Mouse (Mus musculus) cortical plate, adult 2 months (tissue): ENCODE measurements at regions not wholly inside any gene's neighbourhood (a gene's known extent, or its start where the extent isn't known, plus 50 kb on each side); places are given as distances from the start of the nearest gene placed in this dataset.

ENCODE experiments used
- H3K27ac ChIP-seq: fragments of 200-500 bp; 2 replicates; pipeline ENCODE4 v1.5.1; 2012; ENCODE audit warnings: low read length, control low read depth, inconsistent platforms; ENCODE audit not compliant: insufficient read depth
- H3K4me1 ChIP-seq: fragments of 200-500 bp; 2 replicates; pipeline ENCODE4 v1.6.1; 2011; ENCODE audit warnings: low read length; ENCODE audit not compliant: control insufficient read depth, insufficient read depth
- H3K4me3 ChIP-seq: fragments of 200-500 bp; 2 replicates; pipeline ENCODE4 v1.5.1; 2011; ENCODE audit warnings: mild to moderate bottlenecking, low read length, control low read depth; ENCODE audit not compliant: insufficient read depth
- CTCF ChIP-seq: fragments of 200-500 bp; IDR thresholded peaks from 2 replicates; pipeline ENCODE4 v1.5.1; 2011; ENCODE audit warnings: mild to moderate bottlenecking, control low read depth, low read length; ENCODE audit not compliant: insufficient read depth; ENCODE audit errors: extremely low read depth
- POLR2A ChIP-seq: fragments of 200-500 bp; IDR thresholded peaks from 2 replicates; pipeline ENCODE4 v1.6.1; 2011; ENCODE audit warnings: mild to moderate bottlenecking, low read length, control low read depth; ENCODE audit not compliant: insufficient read depth; ENCODE audit errors: extremely low read depth

GRCm38 (mm10) chr7:114912109-114912508 lies 168.6 kb downstream of the Insc start:
- TF ChIP-seq POLR2A (no peak), CTCF (no peak)
- Histone ChIP-seq H3K27ac (no peak overlapping the region), H3K4me3 (no peak overlapping the region), H3K4me1 (no peaks in the 10 kb centered on the region)

GRCm38 (mm10) chr7:114922155-114922554 lies 178.7 kb downstream of the Insc start:
- TF ChIP-seq POLR2A = no peak
- peak; percentile 88 for TF ChIP-seq CTCF

GRCm38 (mm10) chr7:114933861-114934260 lies 190.4 kb downstream of the Insc start:
- Histone ChIP-seq H3K27ac (no peak overlapping the region), H3K4me3 (no peak overlapping the region), H3K4me1 (no peaks in the 10 kb centered on the region)
- TF ChIP-seq CTCF (no peak), POLR2A (no peak)

More at GRCm38 (mm10) chr7:114922155-114922554, 178.7 kb downstream of the Insc start:
- no peaks in the 10 kb centered on the region for H3K4me1 ChIP-seq
- no peak overlapping the region for H3K27ac ChIP-seq
- no peak overlapping the region for H3K4me3 ChIP-seq

- Histone ChIP-seq H3K4me1 (no peaks in the 10 kb centered on the region), H3K4me3 (no peak overlapping the region), H3K27ac (no peak overlapping the region)
- no peak for TF ChIP-seq CTCF
- TF ChIP-seq POLR2A = no peak
These were observed 207.3 kb downstream of the Insc start for GRCm38 (mm10) chr7:114950759-114951158.

GRCm38 (mm10) chr7:114963206-114963605 lies 219.7 kb downstream of the Insc start:
- no peak overlapping the region for H3K4me3 ChIP-seq
- no peaks in the 10 kb centered on the region for H3K4me1 ChIP-seq
- no peak overlapping the region for H3K27ac ChIP-seq
- TF ChIP-seq CTCF = no peak
- no peak for TF ChIP-seq POLR2A

GRCm38 (mm10) chr7:114965923-114966322 lies 222.4 kb downstream of the Insc start:
- no peaks in the 10 kb centered on the region for H3K4me1 ChIP-seq
- H3K27ac ChIP-seq = no peak overlapping the region
- H3K4me3 ChIP-seq = no peak overlapping the region
- TF ChIP-seq POLR2A (no peak), CTCF (no peak)

- Histone ChIP-seq H3K4me1 (no peaks in the 10 kb centered on the region), H3K4me3 (no peak overlapping the region), H3K27ac (no peak overlapping the region)
- no peak for TF ChIP-seq CTCF
- TF ChIP-seq POLR2A = no peak
These were observed 243.0 kb downstream of the Insc start for GRCm38 (mm10) chr7:114986481-114986880.

GRCm38 (mm10) chr7:114991255-114991654 lies 247.8 kb downstream of the Insc start:
- no peak overlapping the region for H3K4me3 ChIP-seq
- no peaks in the 10 kb centered on the region for H3K4me1 ChIP-seq
- TF ChIP-seq POLR2A = no peak
- H3K27ac ChIP-seq = no peak overlapping the region

- TF ChIP-seq POLR2A = no peak
- no peak for TF ChIP-seq CTCF
- Histone ChIP-seq H3K27ac (no peak overlapping the region), H3K4me3 (no peak overlapping the region), H3K4me1 (no peaks in the 10 kb centered on the region)
These were observed 248.9 kb downstream of the Insc start for GRCm38 (mm10) chr7:114992440-114992839.

GRCm38 (mm10) chr7:115000796-115001524 lies 257.5 kb downstream of the Insc start:
- Histone ChIP-seq H3K4me3 (no peak overlapping the region), H3K4me1 (no peaks in the 10 kb centered on the region), H3K27ac (no peak overlapping the region)
- no peak for TF ChIP-seq POLR2A
- no peak for TF ChIP-seq CTCF
